Mouse (Mus musculus) adrenal gland, adult 10 weeks (tissue): ENCODE measurements around the gene Ttc39d. TPM values are rescaled to one million over a fixed set of nuclear protein-coding genes. Genes with fewer than 3 reads are reported as not detected.

Experiments used
- polyA plus RNA-seq: library from polyadenylated mRNA; stranded (reverse); fragments of 350-450 nt; fragmentation: Illumina TruSeq; extraction: RNeasy Lipid Tissue Mini Kit (QIAGEN cat#74804); gene quantifications from one replicate; pipeline ENCODE4 v1.2.3, GENCODE M21; 2014; ENCODE audit warnings: low read depth, low replicate concordance

Ttc39d gene
- 0.29 TPM for polyA plus RNA-seq

DNA sequence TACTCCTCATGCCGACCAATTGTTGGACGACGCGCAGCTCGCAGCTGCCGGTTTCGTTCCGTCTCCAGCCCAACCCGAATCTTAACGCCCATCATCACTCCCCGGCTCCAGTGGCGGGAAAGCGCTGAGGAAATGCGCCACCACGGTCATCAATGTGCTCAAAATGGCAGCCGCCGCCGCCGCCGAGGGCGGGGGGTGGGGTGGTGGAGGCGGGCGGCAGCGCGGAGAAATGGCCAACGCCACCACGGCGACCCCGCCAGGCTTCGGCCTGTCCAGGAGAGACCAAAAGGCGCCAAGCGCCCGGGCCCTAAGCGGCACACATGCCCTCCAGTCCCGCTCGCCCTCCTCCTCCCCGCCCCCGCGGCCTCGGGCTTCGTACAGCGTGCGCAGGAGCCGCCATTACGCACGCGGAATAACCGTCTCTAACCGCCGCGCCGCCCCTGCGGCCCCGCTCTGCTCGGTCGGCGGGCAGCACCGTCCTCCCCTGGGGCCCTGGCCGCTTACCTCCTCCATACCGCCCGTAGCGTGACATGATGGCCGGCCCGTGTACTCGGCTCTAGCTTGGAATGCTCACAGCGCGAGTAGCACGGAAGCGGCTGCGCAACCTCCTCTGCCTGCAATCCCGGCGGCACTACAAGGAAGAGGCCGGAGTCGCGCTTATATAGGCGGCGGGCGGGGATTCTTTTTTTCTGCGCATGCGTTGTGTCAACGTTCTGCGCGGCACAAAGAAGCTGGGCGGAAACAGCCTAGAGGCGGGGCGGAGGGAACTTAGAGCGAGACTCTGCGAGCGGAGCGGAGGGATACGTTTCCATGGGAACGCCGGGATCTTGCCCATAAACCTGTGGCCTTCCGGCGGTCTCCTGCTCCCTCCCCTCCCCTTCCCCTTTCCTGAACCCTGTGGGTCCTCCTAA lies at the start of gene Ttc39d, which contains the start of gene Srsf7:
Ttc39d (plus strand) TSS at position 790 of the 911 bp plus-strand sequence.
Srsf7 (minus strand) TSS at position 637 of the 911 bp plus-strand sequence.

DNA sequence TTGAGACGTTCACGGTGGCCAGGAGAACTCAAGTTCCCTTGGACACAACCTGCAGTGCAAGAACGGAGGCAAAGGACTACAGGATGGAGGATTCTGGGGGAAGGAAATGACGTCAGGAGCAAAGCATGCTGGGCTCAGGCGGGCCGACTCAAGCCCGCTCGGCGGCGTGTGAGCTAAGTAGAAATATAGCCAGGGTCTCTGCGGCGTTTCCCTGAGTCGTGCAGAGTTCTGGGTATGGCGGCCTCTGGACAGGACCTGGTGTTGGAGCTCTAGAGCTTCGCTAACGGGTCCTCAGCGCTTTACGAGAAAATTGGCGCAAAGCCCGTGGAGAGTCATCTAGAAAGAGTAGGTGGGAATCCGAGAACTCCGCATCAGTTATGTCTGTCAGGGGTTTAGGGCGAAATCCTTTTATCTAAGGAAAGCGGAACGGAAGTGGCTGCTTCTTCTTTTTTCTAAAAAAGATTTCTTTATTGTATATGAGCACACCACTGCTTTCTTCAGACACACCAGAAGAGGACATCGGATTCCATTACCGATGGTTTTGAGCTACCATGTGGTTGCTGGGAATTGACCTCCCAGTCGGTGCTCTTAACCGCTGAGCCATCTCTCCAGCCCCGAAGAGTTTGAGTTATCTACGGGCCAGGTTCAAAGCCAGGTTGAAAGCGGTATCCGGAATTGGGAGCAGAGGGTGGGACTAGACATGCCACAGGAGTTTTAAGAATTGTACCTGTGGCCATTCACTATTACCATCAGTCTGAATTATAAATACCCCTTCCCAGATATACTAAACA lies 17.3 kb downstream of the Ttc39d start, which contains the start of gene Gemin6:
Gemin6 (plus strand) TSS at position 116 of the 791 bp plus-strand sequence.

Other genes starting within 250 kb of the Ttc39d start
- gene Hnrnpll, start 145.1 kb upstream of the Ttc39d start, polyA plus RNA-seq = 100.0 TPM
- 16.7 TPM for gene Galm, start 80.0 kb upstream of the Ttc39d start, polyA plus RNA-seq
- gene Srsf7, start 153 bp upstream of the Ttc39d start, polyA plus RNA-seq = 251 TPM
- 16.9 TPM for gene Gemin6, start 17.0 kb downstream of the Ttc39d start, polyA plus RNA-seq
- 19.4 TPM for gene Morn2, start 82.7 kb downstream of the Ttc39d start, polyA plus RNA-seq
- 14.0 TPM for gene Dhx57, start 83.0 kb downstream of the Ttc39d start, polyA plus RNA-seq
- gene Arhgef33, start 99.9 kb downstream of the Ttc39d start, polyA plus RNA-seq = not detected
- gene Gm10190, start 166.1 kb downstream of the Ttc39d start, polyA plus RNA-seq = not detected